Mouse (Mus musculus): ENCODE measurements at regions not wholly inside any gene's neighbourhood (a gene's known extent, or its start where the extent isn't known, plus 50 kb on each side); places are given as distances from the start of the nearest gene placed in this dataset.
"Not testable (repeated sequence)": the region's sequence is repeated elsewhere in the genome, so short reads cannot be mapped to it uniquely, and the experiment has no call there.

DNA sequence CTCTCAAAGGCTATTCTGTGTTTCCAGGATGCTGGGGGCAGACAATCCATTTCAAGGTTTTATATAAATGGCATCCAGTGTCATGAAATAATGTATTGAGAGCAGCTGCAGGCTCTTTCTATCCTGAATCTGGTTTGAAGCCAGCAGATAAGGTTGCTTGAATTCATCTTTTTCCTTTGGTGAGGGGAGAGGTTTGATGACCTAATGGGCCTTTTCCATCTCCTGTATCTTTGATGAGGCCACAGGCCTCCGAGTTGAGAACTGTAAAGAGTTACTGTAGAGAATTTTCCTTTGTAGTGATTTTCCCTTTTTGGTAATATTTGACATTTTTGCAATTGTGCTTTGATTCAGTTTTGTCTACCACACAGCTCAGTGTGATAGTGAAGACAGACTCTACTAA, 458.8 kb upstream of the 1700008P02Rik start:
- DNase-seq, result no peak

DNA sequence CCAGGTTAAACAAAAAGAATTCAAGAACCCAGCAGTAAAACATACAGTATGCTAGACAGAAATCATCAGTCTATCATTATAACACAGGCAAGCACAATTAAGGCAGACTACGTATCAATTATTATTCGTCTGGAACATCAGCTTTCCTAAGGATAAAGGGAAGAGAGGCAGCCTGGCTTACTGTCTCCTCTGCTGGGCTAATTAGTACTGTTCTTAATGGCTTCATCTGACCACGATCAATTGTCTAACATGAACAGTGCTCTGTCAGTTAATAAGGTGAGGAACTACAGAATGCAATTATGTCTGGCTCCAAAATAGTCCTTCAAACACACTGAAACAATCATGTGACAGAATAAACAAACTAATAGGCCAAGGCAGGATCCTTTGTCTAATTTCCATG, 456.6 kb upstream of the 1700008P02Rik start:
- peak; percentile 49 for DNase-seq

DNA sequence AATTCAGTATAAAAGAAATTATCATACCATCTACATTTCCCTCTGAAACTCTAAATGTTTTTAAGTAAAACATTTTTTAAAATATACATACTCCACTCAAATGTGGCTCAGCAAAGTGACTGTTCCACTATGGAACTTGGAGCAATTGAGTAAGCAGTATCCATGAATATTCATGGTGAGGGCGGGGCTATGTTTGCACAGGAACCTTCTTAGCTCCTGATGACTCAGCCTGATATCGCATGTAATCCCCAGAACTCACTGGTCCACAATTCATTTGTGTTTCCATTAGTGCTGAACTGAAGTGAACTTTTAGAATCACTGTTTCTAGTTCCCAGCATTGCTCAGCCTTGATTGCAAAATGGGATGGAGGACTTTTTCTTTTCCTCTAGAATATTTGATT, 454.2 kb upstream of the 1700008P02Rik start:
- no peak for DNase-seq

DNA sequence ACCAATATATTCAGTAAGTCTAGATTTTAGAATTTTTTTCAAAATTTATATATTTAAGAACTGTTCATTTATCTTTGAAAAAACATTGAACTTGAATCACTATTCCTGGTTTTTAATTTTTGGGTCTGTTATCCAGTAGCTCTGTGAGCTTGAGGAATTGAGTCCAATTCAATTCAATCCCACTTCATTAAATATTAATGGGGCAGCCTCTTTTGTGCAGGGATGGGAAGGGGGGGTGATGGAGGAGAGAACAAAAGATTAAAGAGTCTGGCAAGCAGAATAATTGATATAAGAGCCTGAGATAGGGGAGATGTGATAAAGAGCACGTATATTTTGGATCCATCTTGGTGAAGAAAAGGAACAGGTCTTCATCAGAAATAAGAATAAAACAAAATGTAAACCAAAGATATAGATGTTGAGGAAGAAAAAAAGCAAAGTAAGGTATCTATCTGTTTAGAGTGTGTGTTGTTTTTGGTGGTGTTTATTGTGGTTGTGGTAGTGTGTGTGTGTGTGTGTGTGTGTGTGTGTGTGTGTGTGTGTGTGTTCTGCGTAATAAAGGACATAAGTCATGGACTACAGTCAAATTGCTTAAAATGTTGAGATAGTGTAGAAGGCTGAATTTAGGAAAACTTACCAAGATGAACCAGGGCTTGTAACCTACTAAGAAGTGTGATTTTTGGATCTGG, 421.3 kb upstream of the 1700008P02Rik start:
- peak; percentile 21 for DNase-seq

DNA sequence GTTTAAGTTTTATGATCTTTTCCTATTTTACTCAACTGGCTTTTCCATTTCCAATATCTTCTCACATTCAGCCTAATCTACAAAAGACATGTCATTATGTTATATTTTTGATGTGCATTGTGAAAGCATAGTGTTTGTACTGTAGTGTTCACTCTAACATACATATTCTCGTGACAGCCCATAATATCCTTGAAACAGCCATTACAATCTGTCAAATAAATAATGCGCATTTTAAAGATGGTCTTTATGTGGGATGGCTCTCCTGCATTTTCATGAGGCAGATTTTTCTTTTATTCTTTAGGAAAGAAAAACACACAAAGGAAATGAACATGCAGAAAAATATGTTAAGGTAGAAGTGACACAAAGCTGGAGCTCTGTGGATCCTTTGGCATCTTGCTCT, 415.6 kb upstream of the 1700008P02Rik start:
- DNase-seq, result no peak

DNA sequence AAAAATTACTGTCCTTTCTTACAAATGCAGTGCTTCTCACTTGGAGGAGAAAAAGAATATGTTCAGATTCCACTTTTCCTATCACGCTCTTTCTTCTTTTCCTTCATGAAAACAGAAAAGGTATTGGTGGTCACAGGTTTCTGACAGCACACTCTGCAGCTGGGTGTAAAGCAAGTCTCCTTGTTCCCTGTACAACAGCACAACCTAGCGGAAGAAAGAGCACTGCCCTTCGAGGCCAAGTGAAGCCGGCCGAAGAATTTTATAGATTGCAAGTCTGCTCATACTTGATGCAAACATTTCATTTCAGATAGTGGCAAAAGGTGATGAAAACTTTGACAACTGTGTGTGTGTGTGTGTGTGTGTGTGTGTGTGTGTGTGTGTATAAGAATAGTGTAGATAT, 407.6 kb upstream of the 1700008P02Rik start:
- DNase-seq, result peak; percentile 74

DNA sequence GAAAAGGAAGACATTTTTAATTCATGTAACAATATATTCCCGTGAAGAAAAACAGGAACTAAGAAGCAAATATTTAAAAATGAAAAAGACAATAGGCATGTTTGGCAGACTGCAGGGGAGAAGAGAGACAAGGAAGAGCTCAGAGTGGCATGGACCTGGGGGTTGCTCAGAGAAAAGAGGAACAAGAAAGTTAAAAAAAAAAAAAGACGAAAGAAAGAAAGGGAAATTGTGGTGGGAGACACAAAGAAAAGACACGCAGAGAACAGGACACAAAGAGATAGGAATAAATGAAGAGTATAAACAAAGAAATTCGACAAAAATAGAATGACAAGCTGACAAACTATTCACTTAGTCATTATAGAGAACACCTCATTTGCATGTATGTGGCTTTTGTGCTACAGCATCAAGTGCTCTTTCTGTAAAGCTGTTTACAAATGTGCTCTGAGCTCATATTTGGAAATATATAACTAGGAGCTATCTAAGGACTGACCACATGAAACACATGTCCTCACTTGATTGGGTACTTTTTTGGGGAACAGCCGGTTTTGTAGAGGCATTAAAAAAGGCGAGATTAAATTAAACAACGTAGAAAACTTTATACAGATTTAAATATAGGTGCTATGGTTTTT, 394.2 kb upstream of the 1700008P02Rik start:
- no peak for DNase-seq

DNA sequence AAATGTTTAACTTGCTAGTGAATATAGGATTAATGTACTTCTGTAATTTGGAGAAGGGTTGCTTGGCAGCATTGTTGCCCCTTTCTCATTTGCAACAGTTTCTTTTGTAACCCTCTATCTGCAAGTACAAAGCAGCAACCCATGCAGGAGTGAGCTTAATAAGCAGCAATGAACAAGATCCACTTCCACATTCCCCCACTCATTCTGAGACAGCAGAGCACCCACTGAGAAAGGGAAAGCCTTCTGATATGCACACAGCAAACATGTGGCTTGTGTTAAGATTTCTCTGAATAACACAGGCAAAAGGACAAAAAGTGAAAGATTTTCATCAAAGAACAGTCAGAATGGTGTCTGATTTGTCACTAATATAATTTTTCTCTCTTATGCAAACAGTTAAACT, 393.3 kb upstream of the 1700008P02Rik start:
- DNase-seq, result no peak

DNA sequence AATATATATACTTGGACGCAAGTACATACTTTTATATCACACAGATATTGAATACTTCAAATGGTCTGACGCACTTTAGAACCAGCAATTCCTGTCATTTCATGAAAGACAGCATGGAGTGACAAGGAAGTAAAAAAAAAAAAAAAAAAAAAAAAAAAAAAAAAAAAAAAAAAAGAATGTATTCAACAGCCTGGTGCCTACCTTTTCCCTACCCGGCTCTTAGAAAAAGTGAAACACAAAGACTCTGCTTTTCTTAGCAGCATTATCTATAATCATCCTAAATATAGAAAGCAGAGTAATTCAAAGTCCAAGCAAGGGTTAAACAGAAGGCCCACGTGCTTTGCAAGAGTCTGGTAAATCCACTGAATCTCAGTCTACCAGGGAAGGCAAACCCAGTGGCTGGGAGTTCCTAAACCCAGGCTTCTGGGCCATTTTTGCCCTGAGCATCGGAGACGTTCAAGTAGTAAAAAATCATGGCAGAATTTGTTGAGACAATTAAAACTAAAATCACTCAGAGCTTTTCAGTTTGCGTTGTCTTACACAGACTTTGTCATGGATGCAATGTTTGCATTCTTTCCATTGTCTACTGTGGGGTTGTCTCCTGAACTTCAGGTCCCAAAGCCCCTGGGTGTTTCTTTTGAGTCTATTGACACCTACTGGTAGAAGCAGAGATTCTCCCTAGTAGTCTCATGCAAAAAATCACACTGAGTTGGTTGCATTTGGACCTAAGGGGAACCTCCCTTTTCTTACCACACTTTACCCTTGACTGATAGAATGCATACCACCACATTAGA, 390.2 kb upstream of the 1700008P02Rik start:
- peak; percentile 75 for DNase-seq

DNA sequence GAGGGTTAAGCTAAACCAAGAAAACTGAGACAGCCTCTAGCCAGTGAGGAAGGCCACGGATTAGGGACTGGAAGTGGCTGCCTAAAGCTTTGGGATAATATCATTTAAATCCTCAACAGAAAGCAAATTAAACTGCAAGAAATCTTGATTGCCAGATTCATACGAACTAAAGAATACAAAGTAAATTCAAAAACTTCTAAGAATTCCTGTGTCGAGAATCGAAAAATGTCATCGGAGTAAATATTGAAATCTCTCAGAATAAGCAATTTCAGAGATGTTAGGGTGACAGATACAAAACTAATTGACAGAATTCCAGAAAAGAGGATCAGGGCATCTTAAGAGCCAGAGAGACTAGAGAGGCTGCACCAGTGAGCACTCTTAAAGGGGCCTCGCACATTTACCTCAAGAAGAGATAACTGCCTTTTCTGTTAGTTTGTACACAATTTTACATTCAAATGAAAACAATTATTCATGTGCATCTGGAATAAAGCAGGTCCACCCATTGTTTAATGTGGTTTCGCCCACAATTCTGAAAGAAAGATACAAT, 388.5 kb upstream of the 1700008P02Rik start:
- DNase-seq, result peak; percentile 51

DNA sequence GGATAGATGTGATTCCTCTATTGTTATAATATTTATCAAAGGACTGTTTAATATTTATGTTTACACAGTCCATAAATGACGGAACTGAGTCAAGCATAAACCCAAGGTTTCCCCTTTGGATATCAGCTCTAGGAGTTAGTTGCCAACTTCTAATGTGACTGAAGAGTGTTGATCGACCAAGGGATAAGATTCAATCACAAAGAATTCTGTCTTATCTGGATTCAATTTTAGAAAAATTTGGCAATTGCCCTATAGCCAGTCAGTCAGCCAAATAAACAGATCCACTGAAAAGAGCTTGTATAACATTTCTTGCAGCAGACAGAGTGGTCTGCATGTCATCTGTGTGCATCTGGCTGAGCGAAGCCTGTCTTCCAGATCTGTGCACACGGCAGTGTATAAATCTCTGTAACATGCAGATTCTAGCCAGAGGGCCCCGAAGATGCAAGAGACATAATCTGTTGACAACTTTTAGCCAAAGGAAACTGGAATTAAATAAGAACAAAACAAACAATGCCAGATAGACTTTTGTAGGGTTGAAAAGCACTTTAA, 387.6 kb upstream of the 1700008P02Rik start:
- DNase-seq, result peak; percentile 49

DNA sequence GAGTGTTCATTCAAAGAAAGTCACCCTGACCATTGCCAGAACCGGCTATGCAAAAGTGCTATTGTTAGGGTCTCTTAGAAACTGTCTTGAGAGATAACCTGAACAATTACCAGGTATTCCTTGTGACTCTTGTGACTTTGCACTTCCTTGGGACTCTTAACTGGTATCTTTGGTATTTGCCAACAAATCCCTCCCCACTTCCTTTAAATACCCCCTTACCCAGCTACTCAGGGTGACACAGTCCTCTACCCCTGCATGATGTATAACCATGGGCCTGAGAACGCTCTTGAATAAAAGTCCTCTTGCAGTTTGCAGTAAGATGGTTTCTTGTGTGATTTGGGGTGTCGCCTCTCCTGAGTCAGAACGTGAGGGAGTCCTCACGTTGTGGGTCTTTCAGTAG, 371.5 kb upstream of the 1700008P02Rik start:
- DNase-seq, result not testable (repeated sequence)

DNA sequence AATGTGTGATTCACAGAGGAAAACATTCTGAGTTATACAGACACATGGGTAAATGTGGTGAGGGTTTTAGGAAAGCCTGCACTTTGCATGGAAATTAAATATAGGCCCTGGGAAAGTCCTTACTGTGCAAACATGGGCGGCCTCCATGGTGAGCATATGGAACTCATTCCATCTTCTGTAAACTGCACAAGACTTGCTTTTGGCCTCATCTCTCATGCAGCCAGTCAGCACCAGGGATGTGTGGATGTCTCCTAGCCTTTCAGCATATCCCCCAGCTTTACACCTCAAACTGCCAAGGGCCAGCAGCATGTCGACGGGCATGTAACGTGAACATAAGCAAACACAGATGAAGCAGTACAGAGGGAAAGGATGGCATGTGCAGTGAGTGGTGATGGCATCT, 364.7 kb upstream of the 1700008P02Rik start:
- no peak for DNase-seq

DNA sequence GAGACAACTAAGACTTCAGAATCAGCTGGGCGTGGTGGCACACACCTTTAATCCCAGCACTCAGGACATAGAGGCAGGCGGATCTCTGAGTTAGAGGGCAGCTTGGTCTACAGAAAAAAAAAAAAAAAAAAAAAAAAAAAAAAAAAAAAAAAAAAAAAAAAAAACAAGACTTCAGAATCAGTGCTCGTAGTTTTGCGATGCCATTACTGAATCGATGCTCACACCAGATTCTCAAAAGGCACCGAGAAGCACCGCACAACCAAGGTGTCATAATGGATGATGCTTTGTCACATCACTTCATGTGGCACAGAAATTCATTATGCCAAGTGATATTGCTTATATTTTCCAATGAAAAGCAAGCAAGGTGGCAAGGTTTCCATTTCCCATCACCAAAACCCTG, 337.4 kb upstream of the 1700008P02Rik start:
- DNase-seq, result no peak

DNA sequence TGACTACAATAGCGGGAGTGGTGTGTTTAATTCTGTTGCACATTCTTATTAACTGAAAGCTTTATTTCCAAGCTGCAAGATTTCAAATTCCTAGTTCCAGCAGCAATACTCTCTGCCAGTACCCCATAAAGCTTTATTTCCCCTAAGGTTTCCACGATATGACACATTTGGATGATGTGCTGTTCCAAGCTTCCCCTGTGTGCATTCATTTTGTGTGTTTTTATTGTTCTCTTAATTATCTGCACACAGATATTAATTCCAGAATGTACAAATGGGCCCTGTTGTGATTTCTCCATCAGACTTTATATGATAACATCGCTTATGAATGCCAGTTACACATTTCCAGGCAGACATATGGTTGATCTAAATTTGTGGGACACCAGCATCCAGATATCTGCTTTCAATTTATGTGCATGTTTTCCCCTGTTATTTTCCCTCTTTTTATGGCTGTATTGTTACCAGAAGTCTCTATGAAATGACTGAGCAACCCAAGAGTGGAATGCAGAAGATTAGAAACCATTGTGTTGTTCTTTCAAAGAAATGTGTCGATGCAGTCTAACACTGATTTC, 312.4 kb upstream of the 1700008P02Rik start:
- DNase-seq, result no peak

DNA sequence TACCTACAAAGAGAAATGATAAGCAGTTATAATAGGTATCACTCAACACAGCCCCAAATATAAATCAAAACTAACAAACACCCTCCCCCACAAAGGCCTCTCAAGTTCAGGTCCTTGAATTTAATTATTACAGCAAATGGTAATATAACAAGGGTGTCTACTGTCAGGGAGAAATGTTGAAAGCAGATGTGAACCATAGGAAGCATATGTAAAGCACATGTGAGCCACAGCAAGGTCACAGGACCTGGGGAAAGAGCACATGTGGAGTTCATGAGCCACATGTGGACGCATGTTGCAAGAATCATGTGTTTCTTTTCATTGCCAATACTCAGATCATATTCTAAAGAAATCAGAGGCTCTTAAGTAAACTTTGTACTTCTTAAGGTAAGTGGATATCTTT, 306.5 kb upstream of the 1700008P02Rik start:
- DNase-seq, result no peak

DNA sequence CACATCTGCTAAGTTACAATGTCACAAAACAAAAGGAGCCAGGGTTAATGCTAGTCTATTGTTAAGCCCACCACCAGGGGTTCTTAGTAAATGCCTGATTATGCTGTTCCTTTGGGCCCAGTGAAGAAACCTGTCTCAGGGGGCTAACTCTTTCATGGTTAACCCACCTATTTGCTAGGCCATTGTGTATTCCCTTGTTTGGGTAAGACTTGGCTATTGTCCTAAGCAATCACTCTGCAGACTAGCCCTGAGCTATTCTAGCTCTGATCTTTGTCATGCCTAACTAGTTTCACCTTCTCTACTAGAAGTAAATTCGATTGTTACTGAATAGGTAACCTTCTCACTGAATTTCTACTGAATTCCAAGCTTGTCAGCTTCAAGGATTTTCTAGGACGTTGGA, 302.4 kb upstream of the 1700008P02Rik start:
- DNase-seq, result not testable (repeated sequence)

DNA sequence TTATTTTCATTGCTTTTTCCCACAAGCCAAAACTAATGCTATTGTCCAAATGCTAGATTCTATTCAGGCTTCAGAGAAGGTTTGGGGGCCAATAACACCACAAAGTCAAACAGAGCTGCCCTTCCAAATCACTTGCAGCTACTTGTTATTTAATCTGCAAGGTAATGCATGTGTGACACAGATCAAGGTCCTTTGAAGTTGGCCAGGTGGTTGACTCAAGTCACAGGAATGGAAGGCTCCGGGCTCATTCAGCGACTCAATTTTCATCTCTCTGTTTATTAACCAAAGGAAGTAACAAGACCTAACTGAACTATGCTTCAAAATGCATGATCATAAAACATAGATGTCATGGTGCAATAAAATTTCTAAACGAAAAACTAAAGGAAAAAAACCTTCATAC, 300.0 kb upstream of the 1700008P02Rik start:
- DNase-seq, result no peak

DNA sequence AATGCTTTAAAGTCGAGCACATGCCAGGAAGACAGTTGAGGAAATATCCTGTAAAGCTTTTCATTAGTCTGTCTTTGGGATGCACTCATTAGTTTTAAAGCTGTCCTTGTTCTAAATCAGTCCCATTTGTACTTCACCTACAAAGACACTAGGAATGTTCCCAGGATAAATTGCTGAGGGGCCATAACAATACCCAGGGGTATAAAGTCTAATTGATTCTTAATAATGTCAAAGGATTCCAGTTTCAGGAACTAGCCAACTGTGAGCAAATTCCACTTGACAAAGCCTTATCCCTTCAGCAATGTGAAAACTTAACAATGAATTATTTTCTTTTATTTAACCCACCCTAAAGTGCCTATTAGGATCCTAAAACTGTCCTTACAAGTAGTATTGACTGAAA, 267.7 kb upstream of the 1700008P02Rik start:
- peak; percentile 65 for DNase-seq

DNA sequence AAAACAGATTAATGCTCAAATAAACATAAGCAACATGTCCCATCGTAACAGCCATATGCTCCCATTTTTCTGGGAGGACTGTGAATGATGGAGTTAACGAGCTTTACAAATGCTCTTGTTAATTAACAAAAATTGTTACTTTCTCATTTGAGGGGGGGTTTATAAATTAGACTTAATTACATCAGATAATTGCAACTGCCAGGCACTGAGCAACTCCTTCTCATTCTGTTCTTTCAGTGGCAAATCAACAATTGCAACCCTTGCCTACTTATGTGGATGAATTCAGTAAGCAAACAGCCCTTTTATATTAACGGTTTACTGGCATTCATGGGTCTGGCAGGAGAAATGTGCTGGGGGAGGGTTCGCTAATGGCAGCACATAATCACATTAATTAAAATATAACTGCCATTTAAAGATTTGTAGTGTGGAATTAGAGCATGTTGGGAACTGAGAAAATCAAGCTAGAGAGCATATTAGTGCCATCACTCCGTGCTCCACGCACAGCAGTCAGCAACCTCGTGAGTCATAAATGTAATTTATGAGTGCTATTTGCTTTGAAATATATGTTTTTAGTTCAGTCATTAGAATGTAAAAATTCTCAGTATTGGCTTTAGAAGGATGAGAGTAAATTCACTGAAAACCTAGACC, 266.9 kb upstream of the 1700008P02Rik start:
- peak; percentile 96 for DNase-seq

DNA sequence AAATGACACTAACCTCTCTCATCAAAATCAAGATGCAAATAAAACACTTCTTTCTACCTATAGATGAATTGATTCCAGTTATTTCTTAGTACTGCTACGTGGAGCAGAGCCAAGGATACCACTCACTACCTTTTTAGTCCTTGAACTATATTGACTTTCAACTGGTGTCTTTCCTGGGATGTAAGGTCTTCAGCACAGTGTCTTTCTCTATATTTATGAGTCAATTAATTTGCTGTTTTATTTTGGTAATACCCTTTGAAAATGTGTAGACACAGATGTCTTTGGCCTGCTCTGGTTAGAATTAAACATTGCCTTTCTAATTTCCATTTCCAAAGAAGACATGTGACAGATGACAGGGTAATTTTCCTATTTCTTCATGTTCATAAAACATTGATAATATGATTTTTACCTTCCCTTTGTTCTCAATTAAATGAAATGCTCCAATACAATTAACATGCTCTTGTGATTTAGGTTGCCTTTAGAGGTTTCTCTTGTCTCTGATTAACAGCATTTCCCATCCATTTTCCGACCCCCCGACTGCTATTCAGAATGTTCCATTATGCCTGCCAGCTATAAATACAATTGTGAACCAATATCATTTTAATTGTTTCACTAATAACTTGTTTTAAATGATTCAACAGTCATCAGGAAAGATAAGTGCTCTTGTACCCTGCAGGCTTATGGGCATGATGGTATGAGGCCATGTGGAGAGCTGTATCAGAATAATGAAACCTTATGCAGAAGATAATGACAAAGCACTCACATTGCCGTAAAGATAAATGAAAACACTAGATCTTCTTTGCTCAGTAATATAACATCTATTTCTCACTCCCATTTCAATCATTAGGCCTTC, 266.2 kb upstream of the 1700008P02Rik start:
- peak; percentile 7 for DNase-seq

DNA sequence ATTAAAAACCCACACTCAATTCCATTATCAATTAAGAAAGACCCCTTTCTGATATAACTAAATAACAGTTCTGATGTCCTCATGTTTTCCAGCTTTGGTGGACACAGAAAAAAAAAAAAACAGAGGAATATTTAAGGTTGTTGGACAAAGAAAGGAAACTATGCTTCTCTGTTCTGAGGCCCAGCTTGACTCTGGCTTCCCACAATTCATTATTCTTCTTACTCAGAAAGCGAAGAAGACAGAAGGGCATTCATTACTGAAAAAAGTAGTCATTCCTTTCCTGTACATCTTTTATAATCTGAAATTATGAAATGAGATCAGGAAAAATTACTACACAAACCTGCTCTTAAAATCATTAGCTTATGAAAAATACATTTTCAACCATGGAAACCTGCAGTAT, 263.2 kb upstream of the 1700008P02Rik start:
- peak; percentile 60 for DNase-seq

All from retina, postnatal 1 day (tissue).